Mouse (Mus musculus) lung, embryonic 16.5 days (tissue): ENCODE data around the gene Clasp2. TPM values are rescaled to one million over a fixed set of nuclear protein-coding genes. Genes with fewer than 3 reads are reported as not detected.
A peak's percentile ranks its signal among the peaks of the same experiment; 100 is the strongest.
"Not testable (repeated sequence)": the region's sequence is repeated elsewhere in the genome, so short reads cannot be mapped to it uniquely, and the experiment has no call there.

ENCODE experiments used
- ATAC-seq: fragments of 200-750 bp; cut with Nextera tagmentation; 2 replicates; pipeline ENCODE4 v1.8.0; 2017; ENCODE audit warnings: low read depth, mild to moderate bottlenecking, moderate library complexity
- H3K27ac ChIP-seq: fragments of 300-500 bp; sonication (generic); 2 replicates; pipeline ENCODE4 v1.5.1; 2014; ENCODE audit warnings: mild to moderate bottlenecking, control low read depth, low read length
- H3K27me3 ChIP-seq: fragments of 300-500 bp; sonication (generic); 2 replicates; pipeline ENCODE4 v1.6.1; 2014; ENCODE audit warnings: low read depth, low read length, mixed read lengths; ENCODE audit not compliant: control insufficient read depth, insufficient read depth
- H3K36me3 ChIP-seq: fragments of 300-500 bp; sonication (generic); 2 replicates; pipeline ENCODE4 v1.6.1; 2014; ENCODE audit warnings: low read length; ENCODE audit not compliant: control insufficient read depth, insufficient read depth
- H3K4me1 ChIP-seq: fragments of 300-500 bp; sonication (generic); replicated peaks from 2 replicates; pipeline ENCODE4 v1.6.1; 2014; ENCODE audit warnings: low read length, mixed read lengths; ENCODE audit not compliant: control insufficient read depth, insufficient read depth
- H3K4me2 ChIP-seq: fragments of 300-500 bp; sonication (generic); 2 replicates; pipeline ENCODE4 v1.6.1; 2014; ENCODE audit warnings: low read depth, low read length, control low read depth
- H3K4me3 ChIP-seq: fragments of 300-500 bp; sonication (generic); 2 replicates; pipeline ENCODE4 v1.5.1; 2014; ENCODE audit warnings: mild to moderate bottlenecking, low read length, control low read depth
- H3K9ac ChIP-seq: fragments of 300-500 bp; sonication (generic); 2 replicates; pipeline ENCODE4 v1.6.1; 2014; ENCODE audit warnings: low read length, control low read depth
- H3K9me3 ChIP-seq: fragments of 300-500 bp; sonication (generic); 2 replicates; pipeline ENCODE4 v1.6.1; 2016; ENCODE audit warnings: low read length; ENCODE audit not compliant: control insufficient read depth
- WGBS: fragments of 180-500 bp; shearing (Covaris S2); extraction: QIAGEN DNeasy Blood & Tissue Kit; methylation state at CpG from one replicate; pipeline ENCODE4 v1.1.7; 2014; 5-methylcytosine and 5-hydroxymethylcytosine counted together
- polyA plus RNA-seq: library from polyadenylated mRNA; unstranded; fragments of >200 nt; fragmentation: Nextera tagmentation; extraction: Ambion mirVana; gene quantifications from 2 replicates; pipeline ENCODE4 v1.2.1, GENCODE M21; 2015

Clasp2 gene
- polyA plus RNA-seq, 1 experiment from 2014 or later: 24.4 TPM

- H3K4me1 ChIP-seq: no peaks in the 10 kb centered on the region
- H3K4me3 ChIP-seq: no peak overlapping the region
- 76% methylated on average over 5 of the region's 5 CpGs for WGBS
- no peaks in the 10 kb centered on the region for H3K27me3 ChIP-seq
- 0 out of 2 replicates have a peak, but pooled peaks cover 2% of the 10 kb centered on the region for H3K36me3 ChIP-seq
- no peak overlapping the region for H3K27ac ChIP-seq
- no peak for ATAC-seq
- no peak overlapping the region for H3K9ac ChIP-seq
- H3K4me2 ChIP-seq: no peak overlapping the region
- H3K9me3 ChIP-seq: no peaks in the 10 kb centered on the region
Observed at GRCm38 (mm10) chr9:113859420-113859819, 118.1 kb downstream of the Clasp2 start.

GRCm38 (mm10) chr9:113863370-113863999, 122.2 kb downstream of the Clasp2 start:
- Histone ChIP-seq H3K4me2 (no peak overlapping the region), H3K27me3 (no peaks in the 10 kb centered on the region), H3K9ac (no peak overlapping the region), H3K36me3 (0 out of 2 replicates have a peak, but pooled peaks cover 2% of the 10 kb centered on the region), H3K4me3 (no peak overlapping the region), H3K4me1 (no peaks in the 10 kb centered on the region), H3K27ac (no peak overlapping the region), H3K9me3 (no peaks in the 10 kb centered on the region)
- no peak for ATAC-seq
- WGBS: 88% methylated on average over 5 of the region's 5 CpGs

GRCm38 (mm10) chr9:113867951-113868350, 126.7 kb downstream of the Clasp2 start:
- Histone ChIP-seq H3K9me3 (no peaks in the 10 kb centered on the region), H3K9ac (no peak overlapping the region), H3K27me3 (no peaks in the 10 kb centered on the region), H3K27ac (no peak overlapping the region), H3K4me1 (no peaks in the 10 kb centered on the region), H3K4me2 (no peak overlapping the region), H3K36me3 (peaks cover 12% of the 10 kb centered on the region), H3K4me3 (no peak overlapping the region)
- 81% methylated on average over 5 of the region's 5 CpGs for WGBS
- ATAC-seq: no peak

GRCm38 (mm10) chr9:113894903-113895302, 153.6 kb downstream of the Clasp2 start:
- Histone ChIP-seq H3K9me3 (no peaks in the 10 kb centered on the region), H3K4me2 (no peak overlapping the region), H3K27ac (no peak overlapping the region), H3K4me1 (no peaks in the 10 kb centered on the region), H3K27me3 (no peaks in the 10 kb centered on the region), H3K4me3 (no peak overlapping the region), H3K36me3 (peaks cover 3% of the 10 kb centered on the region; the same call in 1 of the 2 replicates), H3K9ac (no peak overlapping the region)
- no peak for ATAC-seq
- 92% methylated on average over 3 of the region's 3 CpGs for WGBS

- H3K36me3 ChIP-seq: peaks cover 10% of the 10 kb centered on the region
- no peak overlapping the region for H3K9ac ChIP-seq
- no peaks in the 10 kb centered on the region for H3K27me3 ChIP-seq
- H3K27ac ChIP-seq: 0 out of 2 replicates have a peak overlapping the region, but pooled peaks have one; percentile 30
- peak; percentile 92 for ATAC-seq
- no peaks in the 10 kb centered on the region for H3K4me1 ChIP-seq
- H3K9me3 ChIP-seq: no peaks in the 10 kb centered on the region
- H3K4me3 ChIP-seq: no peak overlapping the region
- H3K4me2 ChIP-seq: no peak overlapping the region
- WGBS: 38% methylated on average over 4 of the region's 4 CpGs
Observed at GRCm38 (mm10) chr9:113903136-113903535, 161.9 kb downstream of the Clasp2 start.

GRCm38 (mm10) chr9:113904315-113904714, 163.0 kb downstream of the Clasp2 start:
- WGBS: 95% methylated on average over 6 of the region's 6 CpGs
- not testable (repeated sequence) for H3K4me2 ChIP-seq, H3K4me3 ChIP-seq, ATAC-seq, H3K9me3 ChIP-seq, H3K27me3 ChIP-seq, H3K4me1 ChIP-seq, H3K27ac ChIP-seq, H3K9ac ChIP-seq
- H3K36me3 ChIP-seq: peaks cover 13% of the 10 kb centered on the region

- Histone ChIP-seq H3K36me3 (peaks cover 13% of the 10 kb centered on the region), H3K4me3 (no peak overlapping the region), H3K9me3 (no peaks in the 10 kb centered on the region), H3K4me1 (no peaks in the 10 kb centered on the region), H3K27ac (no peak overlapping the region), H3K4me2 (no peak overlapping the region), H3K27me3 (no peaks in the 10 kb centered on the region), H3K9ac (no peak overlapping the region)
- 93% methylated on average over 5 of the region's 5 CpGs for WGBS
- ATAC-seq: no peak
Observed at GRCm38 (mm10) chr9:113915789-113916188, 174.5 kb downstream of the Clasp2 start.

- Histone ChIP-seq H3K4me2 (no peak overlapping the region), H3K9ac (no peak overlapping the region), H3K4me3 (no peak overlapping the region), H3K4me1 (no peaks in the 10 kb centered on the region), H3K36me3 (peaks cover 12% of the 10 kb centered on the region), H3K27me3 (no peaks in the 10 kb centered on the region), H3K27ac (no peak overlapping the region), H3K9me3 (no peaks in the 10 kb centered on the region)
- WGBS: 86% methylated on average over 5 of the region's 5 CpGs
- no peak for ATAC-seq
Observed at GRCm38 (mm10) chr9:113922677-113923076, 181.4 kb downstream of the Clasp2 start.

GRCm38 (mm10) chr9:113924883-113925282, 183.6 kb downstream of the Clasp2 start:
- H3K27me3 ChIP-seq: no peaks in the 10 kb centered on the region
- no peak overlapping the region for H3K4me3 ChIP-seq
- H3K4me1 ChIP-seq: no peaks in the 10 kb centered on the region
- H3K4me2 ChIP-seq: no peak overlapping the region
- 83% methylated on average over 5 of the region's 5 CpGs for WGBS
- no peak overlapping the region for H3K9ac ChIP-seq
- H3K27ac ChIP-seq: no peak overlapping the region
- H3K36me3 ChIP-seq: peaks cover 12% of the 10 kb centered on the region
- no peaks in the 10 kb centered on the region for H3K9me3 ChIP-seq
- no peak for ATAC-seq
